Mouse (Mus musculus) thymus, postnatal 25 days (tissue): ENCODE measurements around the gene Ccdc85b.

Experiments
- DNase-seq: peaks from one replicate; pipeline ENCODE4 v3.0.0; 2022

Ccdc85b gene

GRCm38 (mm10) chr19:5480016-5480415 is 22.3 kb upstream of the Ccdc85b start:
- DNase-seq = no peak

DNA sequence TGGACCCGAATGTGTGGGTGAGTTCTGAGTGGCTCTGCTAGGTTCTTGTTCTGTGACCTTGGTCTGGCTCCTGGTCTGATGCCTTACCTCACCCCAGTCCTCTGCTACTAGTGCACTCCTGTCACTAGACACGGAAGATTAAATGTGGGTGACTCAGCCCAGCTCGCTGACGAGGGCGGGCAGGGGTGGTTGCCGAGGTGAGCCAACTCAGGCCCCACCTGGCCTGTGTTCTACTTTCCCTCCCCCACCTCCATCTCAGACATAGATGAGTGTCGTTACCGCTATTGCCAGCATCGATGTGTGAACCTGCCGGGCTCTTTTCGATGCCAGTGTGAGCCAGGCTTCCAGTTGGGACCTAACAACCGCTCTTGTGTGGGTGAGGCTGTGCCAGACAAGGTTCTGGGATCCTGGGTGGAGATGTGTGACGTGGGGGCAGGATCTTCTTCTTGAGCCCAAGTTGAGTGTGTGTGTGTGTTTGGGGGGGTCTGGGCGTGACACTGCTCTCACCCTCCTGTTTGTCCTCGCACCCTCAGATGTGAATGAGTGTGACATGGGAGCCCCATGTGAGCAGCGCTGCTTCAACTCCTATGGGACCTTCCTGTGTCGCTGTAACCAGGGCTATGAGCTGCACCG is 20.1 kb upstream of the Ccdc85b start:
- DNase-seq = no peak

- DNase-seq = no peak
These were observed 19.4 kb upstream of the Ccdc85b start for GRCm38 (mm10) chr19:5477004-5477667.

GRCm38 (mm10) chr19:5475069-5475714 is 17.5 kb upstream of the Ccdc85b start:
- no peak for DNase-seq

DNA sequence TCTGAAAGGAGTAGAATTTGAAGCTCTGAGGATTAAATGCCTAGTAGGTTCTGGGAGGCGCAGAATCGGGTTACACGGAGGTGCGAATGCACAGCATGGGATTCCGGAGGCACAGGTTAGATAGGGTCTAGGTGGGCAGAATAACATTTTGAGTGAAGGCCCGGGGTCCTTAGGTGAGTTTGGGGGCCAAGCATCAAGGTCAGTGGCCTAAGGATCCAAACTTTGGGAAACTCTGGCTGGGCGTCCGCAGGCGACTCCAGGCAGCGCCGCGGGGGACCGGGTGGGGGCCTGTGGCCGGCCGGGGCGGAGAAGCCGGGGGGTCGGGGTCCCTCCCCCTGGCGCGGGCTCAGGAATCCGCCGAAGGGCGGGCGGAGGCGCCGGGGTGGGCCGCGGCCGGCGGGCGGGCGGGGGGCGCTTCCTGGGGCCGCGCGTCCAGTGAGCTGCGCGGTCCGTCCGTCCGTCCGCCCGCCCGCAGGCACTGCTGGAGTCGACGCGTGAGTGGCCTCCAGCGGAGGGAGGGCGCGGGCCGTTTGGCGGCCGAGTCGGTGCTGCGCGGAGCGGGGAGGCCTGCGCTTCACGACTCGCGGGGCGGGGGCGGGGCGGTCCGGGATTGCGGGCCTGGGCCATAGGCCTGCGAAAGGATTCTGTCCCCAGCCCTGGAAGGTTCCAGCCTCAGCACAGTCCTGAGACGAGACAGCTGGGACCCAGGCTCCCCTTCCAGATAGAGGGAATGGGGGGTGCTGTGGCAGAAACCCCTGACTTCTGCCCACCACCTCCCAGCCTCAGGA is 16.8 kb upstream of the Ccdc85b start:
- DNase-seq = no peak

GRCm38 (mm10) chr19:5473720-5474119 is 16.0 kb upstream of the Ccdc85b start, which contains the start of gene Efemp2:
Gene Efemp2 (plus strand): TSS chr19:5473954.
- peak; percentile 72 for DNase-seq

DNA sequence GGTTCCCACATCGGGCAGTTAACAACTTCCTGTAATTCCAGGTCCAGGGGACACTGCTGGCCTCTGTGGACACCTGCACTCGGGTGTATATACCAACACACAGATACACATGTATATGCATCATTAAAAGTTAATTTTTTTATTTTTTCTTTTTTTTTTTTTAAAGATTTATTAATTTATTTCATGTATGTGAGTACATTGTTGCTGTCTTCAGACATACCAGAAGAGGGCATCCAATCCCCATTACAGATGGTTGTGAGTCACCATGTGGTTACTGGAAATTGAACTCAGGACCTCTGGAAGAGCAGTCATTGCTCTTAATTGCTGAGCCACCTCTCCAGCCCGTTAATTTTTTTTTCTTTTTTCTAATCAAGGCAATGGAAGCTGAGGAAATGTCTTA is 15.2 kb upstream of the Ccdc85b start:
- DNase-seq = no peak

DNA sequence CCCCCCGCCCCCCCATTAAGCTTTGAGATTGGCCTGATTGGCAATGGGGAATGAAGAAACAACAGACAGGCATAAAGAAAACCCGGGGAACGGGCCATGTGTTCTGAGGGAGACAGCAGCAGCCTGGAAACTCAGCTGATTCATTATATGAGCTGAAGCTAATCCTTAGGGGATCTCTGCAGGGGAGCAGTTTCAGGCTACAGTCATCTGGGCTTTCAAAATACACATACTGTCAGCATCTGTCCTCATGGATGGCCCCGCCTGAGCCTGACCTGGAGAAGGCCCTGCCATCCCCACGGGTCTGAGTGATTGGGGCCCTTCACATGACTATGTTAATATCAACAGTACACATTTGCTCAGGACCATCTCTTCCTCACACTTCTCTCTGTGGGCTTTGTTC is 14.2 kb upstream of the Ccdc85b start:
- no peak for DNase-seq

DNA sequence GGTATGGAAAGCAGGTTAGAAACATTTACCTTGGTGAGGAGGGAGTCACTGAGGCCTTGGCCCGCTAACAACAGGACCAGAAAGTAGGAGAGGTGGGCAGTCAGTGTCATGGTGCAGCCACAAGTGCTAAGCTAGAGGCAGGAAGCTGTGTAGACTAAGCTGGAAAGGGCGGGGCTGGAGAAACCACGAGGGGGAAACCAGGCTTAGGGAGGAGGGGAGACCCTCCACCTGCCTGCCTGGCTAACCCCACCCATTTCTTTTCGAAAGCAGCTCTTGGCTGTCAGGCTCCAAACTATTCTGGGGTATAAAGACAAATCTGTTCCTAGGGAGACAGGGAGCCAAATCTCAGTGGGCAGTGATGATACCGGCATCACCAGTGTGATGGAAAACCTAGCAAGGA is 10.7 kb upstream of the Ccdc85b start, which contains the start of gene Ctsw:
Gene Ctsw, minus strand, starts transcription at position 134 of the 400 bp plus-strand sequence.
- DNase-seq = peak; percentile 73

DNA sequence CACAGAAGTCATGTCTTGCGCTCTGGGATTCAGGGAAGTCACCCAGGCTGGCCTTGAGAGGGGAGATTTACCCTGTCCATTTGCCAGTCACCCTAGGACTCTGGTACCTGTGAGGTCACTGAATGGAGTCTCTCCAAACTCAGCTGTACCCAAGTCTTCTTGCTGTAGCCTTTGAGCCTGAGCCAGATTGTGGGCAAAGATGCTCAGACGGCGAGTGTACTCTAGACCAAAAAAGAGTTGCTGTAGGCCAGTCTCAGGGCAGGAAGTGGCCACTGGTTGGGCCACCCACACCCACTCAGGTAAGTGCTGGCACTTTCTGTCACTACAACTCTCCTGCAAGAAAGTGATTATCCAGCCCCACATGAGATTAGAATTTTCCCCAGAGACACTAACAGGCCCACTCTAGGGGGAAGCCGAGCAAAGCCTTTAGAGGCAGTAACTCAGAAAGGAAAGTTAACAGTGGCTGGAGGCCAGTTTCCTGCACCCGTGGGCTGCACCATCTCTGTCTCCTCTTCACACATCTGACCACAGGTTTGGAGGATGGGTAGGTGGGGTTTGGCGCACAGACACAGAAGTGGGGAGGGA is 9.3 kb upstream of the Ccdc85b start:
- DNase-seq = no peak

DNA sequence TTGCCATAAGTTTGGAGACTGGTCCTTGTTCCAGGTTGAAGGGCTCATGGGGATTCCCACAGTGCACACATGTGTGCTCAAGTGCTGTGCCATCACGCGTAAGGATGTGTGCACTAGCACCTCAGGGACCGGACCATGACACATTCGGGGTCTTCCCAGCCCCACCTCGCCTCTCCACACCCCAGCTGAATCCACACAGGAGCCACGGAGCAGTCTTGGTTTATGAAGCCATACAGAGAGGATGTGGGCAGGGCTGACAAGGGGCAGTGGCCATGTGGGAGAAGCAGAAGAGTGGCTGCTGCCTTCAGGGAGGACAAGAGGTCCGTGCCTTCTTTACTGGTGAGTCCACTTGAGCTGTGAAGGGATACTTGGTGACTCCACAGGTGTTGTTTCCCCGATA is 7.3 kb upstream of the Ccdc85b start:
- no peak for DNase-seq

DNA sequence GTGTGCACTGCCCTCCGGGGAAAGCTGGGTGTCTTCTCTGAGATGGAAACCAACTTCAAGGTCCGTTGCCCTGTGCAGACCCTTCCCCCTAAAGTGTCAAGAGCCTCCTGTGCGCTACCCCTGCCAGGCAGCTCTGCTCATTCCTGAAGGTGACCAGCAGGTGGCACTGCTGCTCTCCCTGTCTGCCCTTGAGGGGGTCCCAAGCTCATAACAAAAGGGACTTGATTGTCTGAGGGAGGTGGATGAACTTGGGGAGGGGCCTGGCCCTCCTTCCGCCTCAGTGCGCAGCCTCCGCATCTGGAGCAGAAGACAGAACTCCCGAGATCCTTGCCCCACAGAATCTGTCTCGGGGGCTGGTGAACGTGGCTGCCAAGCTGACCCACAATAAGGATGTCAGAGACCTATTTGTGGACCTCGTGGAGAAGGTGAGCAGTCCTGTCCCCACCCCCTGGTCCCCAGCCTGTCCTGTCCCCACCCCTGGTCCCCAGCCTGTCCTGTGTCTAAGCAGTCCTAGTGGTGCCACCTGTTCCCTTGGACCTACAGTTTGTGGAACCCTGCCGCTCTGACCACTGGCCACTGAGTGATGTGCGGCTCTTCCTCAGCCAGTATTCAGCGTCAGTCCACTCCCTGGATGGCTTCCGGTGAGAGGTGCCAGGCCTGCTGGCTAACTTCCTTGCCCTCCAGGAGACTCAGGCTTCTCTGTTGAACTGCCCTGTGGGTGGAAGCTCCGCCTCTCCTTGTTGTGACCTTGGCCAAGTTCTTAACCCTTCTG is 6.3 kb upstream of the Ccdc85b start:
- DNase-seq = peak; percentile 77

DNA sequence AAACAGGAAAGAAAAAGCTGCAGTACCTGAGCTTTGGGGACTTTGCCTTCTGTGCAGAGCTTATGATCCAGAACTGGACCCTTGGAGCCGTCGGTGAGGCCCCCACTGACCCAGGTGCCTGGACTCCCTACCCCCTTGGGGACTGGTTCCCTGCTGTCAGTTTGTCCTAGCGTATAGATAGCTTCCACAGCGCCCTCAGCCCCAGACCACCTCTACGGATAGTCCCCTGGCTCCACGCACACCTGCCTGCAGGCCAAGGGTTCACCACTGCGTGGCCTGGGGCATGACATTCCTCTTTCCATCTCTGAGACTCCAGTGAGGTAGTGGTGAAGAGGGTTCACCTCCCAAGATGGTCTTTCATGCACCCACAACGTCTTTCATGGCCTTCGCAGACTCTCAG is 5.5 kb upstream of the Ccdc85b start:
- DNase-seq = no peak

DNA sequence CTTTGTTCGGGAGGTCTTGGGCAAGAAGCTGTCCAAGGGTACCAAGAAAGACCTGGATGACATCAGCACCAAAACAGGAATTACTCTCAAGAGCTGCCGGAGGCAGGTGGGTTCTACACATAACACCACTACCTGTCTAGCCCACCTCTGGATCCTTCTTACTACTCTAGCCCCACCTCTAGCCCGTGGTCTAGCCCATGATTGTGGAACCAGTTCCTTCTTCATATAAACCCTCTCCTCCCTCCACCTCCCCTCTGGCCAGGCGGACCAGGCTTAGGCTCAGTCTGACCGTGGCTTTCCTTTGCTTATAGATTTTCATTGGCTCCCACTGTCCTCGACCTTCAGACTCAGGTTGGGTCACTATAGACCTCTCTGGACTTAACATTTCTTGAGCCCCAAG is 3.7 kb upstream of the Ccdc85b start:
- DNase-seq = no peak

GRCm38 (mm10) chr19:5460465-5460911 is 2.8 kb upstream of the Ccdc85b start, which contains the start of gene Fibp:
Gene Fibp (plus strand): TSS chr19:5460615.
- DNase-seq = peak; percentile 81

- no peak for DNase-seq
These were observed 2.2 kb upstream of the Ccdc85b start for GRCm38 (mm10) chr19:5459896-5460295.

- no peak for DNase-seq
These were observed 1.3 kb upstream of the Ccdc85b start for GRCm38 (mm10) chr19:5459019-5459418.

- DNase-seq = peak; percentile 96
These were observed 560 bp downstream of the Ccdc85b start for GRCm38 (mm10) chr19:5456922-5457745.

DNA sequence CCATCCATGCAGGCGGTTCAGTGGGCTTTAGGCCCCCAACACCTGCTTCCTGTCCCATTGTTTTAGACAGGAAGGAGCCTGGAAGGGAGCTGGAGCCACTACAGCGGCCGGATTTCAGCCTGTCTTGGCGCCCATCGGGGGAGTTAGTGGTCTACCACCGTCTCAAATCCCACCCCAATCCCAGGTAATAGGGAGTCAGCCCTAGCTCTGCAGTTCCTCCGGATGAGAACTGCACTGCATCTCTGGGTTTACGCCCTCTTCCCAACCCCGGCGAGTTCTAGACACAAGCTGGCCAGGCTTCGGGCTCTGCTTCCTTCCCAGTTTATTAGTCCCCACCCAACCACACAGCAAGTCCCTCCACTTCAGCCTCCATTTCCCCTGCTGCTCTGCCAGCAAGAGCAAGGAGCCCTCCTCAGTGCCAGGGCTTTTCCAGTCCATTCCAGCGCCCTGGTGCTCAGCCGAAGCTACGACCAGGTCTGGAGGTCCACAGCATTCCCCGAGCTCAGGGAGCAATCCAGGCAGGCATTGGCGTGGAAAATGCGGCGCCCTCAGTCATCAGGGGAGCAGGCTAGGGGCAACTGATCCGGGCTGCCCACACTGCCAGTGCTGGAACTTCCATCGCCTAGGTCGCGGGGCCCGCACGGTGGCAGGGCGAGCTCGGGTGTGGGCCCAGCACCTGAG is 1.3 kb downstream of the Ccdc85b start:
- DNase-seq = no peak

GRCm38 (mm10) chr19:5455568-5455967 is 2.1 kb downstream of the Ccdc85b start:
- no peak for DNase-seq
